13 mouse cellular contexts compared by ENCODE assay signal in the genomic region with DNA sequence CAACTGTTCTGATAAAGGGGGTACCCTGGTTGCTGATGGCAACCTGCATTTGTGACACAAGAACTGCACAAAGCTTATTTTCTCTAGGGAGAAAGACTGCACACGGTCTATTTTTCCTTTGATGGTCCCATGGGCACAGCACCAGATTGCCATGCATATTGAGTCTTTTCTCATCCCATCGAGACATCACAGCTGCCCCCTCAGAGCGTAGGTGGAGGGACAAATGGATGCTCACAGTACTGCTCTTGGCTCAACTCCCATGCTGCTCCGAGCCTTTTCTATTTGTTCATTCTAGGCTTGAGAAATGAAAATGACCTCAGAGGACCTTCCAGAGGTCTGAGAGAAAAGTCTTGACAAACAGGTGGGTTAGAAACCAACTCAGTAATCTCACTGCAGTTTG.
DNase-seq lines count a peak whose midpoint lies in the region.
"Had no signal": no experiment of that assay in that cellular context is flagged by ENCODE, and none has a peak within 500 bp of the region (broad histone marks: within the 10 kb centered on the region; RNA-seq: fewer than 3 reads in every experiment).

No protein-coding gene starts in this region.

- DNase-seq in cerebellum, postnatal 10 days = peak; percentile 5 to 18
- DNase-seq in frontal cortex, postnatal 14 days (ENCODE audit: low spot score in 2 of 2) = peak; percentile 59 to 74
- DNase-seq in layer of hippocampus, postnatal 36 days = peak; percentile 71 to 72
- DNase-seq in right cerebral cortex, postnatal 10 days (ENCODE audit: low spot score in 2 of 2) = peak; percentile 79 to 90
- DNase-seq in forebrain, embryonic 10.5 days (ENCODE audit: extremely low spot score, low spot score) = no peak
- DNase-seq in heart, embryonic 10.5 days (ENCODE audit: low spot score) = no peak
- DNase-seq in spleen, postnatal 14 days (ENCODE audit: low spot score in 2 of 2) = no peak
- DNase-seq: kidney, adult 9 months; lung, adult 18-20 months had no signal

- no peaks in the 10 kb centered on the region for H3K4me1 ChIP-seq in forebrain, embryonic 10.5 days
- no peaks in the 10 kb centered on the region for H3K4me1 ChIP-seq in heart, embryonic 10.5 days
- H3K4me1 ChIP-seq: heart, embryonic 13.5 days; hindbrain, embryonic 13.5 days; limb, embryonic 12.5 days had no signal

- no peak overlapping the region for H3K4me3 ChIP-seq in forebrain, embryonic 10.5 days
- no peak overlapping the region for H3K4me3 ChIP-seq in heart, embryonic 10.5 days
- H3K4me3 ChIP-seq: heart, embryonic 13.5 days; hindbrain, embryonic 13.5 days; limb, embryonic 12.5 days; myocyte had no signal

- H3K27ac ChIP-seq in forebrain, embryonic 10.5 days = no peak overlapping the region
- no peak overlapping the region for H3K27ac ChIP-seq in heart, embryonic 10.5 days
- H3K27ac ChIP-seq: heart, embryonic 13.5 days; hindbrain, embryonic 13.5 days; limb, embryonic 12.5 days had no signal

- WGBS in forebrain, embryonic 10.5 days = 88% methylated on average over 4 of the region's 4 CpGs
- WGBS in heart, embryonic 10.5 days = 82% methylated on average over 4 of the region's 4 CpGs

- H3K9me3 ChIP-seq in forebrain, embryonic 10.5 days = no peaks in the 10 kb centered on the region
- no peaks in the 10 kb centered on the region for H3K9me3 ChIP-seq in heart, embryonic 10.5 days
- H3K9me3 ChIP-seq: heart, embryonic 13.5 days; hindbrain, embryonic 13.5 days; limb, embryonic 12.5 days had no signal

- H3K36me3 ChIP-seq in forebrain, embryonic 10.5 days (replicated peaks) = no peaks in the 10 kb centered on the region
- H3K36me3 ChIP-seq in heart, embryonic 10.5 days = no peaks in the 10 kb centered on the region
- H3K36me3 ChIP-seq: heart, embryonic 13.5 days; hindbrain, embryonic 13.5 days; limb, embryonic 12.5 days had no signal

- no peaks in the 10 kb centered on the region for H3K27me3 ChIP-seq in forebrain, embryonic 10.5 days (ENCODE audit: poor library complexity, severe bottlenecking)
- no peaks in the 10 kb centered on the region for H3K27me3 ChIP-seq in heart, embryonic 10.5 days (ENCODE audit: insufficient read depth, poor library complexity, severe bottlenecking)
- H3K27me3 ChIP-seq: heart, embryonic 13.5 days; hindbrain, embryonic 13.5 days; limb, embryonic 12.5 days had no signal

Comparison
In these comparisons a context has a peak if more than half of its experiments do, and no peak if none do; other contexts are left out.
1. DNase-seq: peak in cerebellum, postnatal 10 days (2 of 2), frontal cortex, postnatal 14 days (2 of 2), layer of hippocampus, postnatal 36 days (2 of 2) and right cerebral cortex, postnatal 10 days (2 of 2); none in forebrain, embryonic 10.5 days (single experiment), heart, embryonic 10.5 days (single experiment) and spleen, postnatal 14 days (0 of 2).